Mouse (Mus musculus) kidney, adult 2 months (tissue): ENCODE data around the gene Dph7. TPM values are rescaled to one million over a fixed set of nuclear protein-coding genes. Genes with fewer than 3 reads are reported as not detected.
A peak's percentile ranks its signal among the peaks of the same experiment; 100 is the strongest.
"Not testable (repeated sequence)": the region's sequence is repeated elsewhere in the genome, so short reads cannot be mapped to it uniquely, and the experiment has no call there.

Source experiments
- DNase-seq: peaks from one replicate; pipeline ENCODE4 v3.0.0; 2021
- H3K27ac ChIP-seq: fragments of 200-500 bp; 2 replicates; pipeline ENCODE4 v1.5.1; 2012; ENCODE audit warnings: low read depth, low read length, control low read depth, inconsistent platforms; ENCODE audit not compliant: insufficient read depth
- H3K27me3 ChIP-seq: fragments of 200-500 bp; replicated peaks from 2 replicates; pipeline ENCODE4 v1.6.1; 2012; ENCODE audit warnings: mild to moderate bottlenecking, moderate library complexity, low read length, inconsistent platforms; ENCODE audit not compliant: control insufficient read depth, insufficient read depth
- H3K36me3 ChIP-seq: fragments of 200-500 bp; 2 replicates; pipeline ENCODE4 v1.6.1; 2012; ENCODE audit warnings: mild to moderate bottlenecking, moderate library complexity, low read length, inconsistent platforms; ENCODE audit not compliant: control insufficient read depth, insufficient read depth
- H3K4me1 ChIP-seq: fragments of 200-500 bp; 2 replicates; pipeline ENCODE4 v1.6.1; 2011; ENCODE audit warnings: low read length; ENCODE audit not compliant: control insufficient read depth, insufficient read depth
- H3K4me3 ChIP-seq: fragments of 200-500 bp; 2 replicates; pipeline ENCODE4 v1.5.1; 2011; ENCODE audit warnings: mild to moderate bottlenecking, low read depth, low read length, control low read depth; ENCODE audit not compliant: insufficient read depth
- CTCF ChIP-seq: fragments of 200-500 bp; conservative IDR thresholded peaks from 2 replicates; pipeline ENCODE4 v1.5.1; 2011; ENCODE audit warnings: low read depth, mild to moderate bottlenecking, control low read depth, low read length, moderate library complexity, mixed read lengths; ENCODE audit not compliant: insufficient read depth, insufficient read length
- POLR2A ChIP-seq: fragments of 200-500 bp; IDR thresholded peaks from one replicate; pipeline ENCODE4 v1.6.1; 2011; ENCODE audit warnings: low read depth, low read length, control low read depth
- WGBS: fragments of 180-500 bp; shearing (Covaris S2); methylation state at CpG from one replicate; pipeline ENCODE4 v1.1.7; 2018; 5-methylcytosine and 5-hydroxymethylcytosine counted together
- polyA plus RNA-seq: library from polyadenylated mRNA; depleted of rRNA; stranded (reverse); fragments of >200 nt; gene quantifications from 2 replicates; pipeline ENCODE4 v1.2.3, GENCODE M21; 2012

Dph7 gene
- polyA plus RNA-seq, 1 experiment: 13.0 TPM

DNA sequence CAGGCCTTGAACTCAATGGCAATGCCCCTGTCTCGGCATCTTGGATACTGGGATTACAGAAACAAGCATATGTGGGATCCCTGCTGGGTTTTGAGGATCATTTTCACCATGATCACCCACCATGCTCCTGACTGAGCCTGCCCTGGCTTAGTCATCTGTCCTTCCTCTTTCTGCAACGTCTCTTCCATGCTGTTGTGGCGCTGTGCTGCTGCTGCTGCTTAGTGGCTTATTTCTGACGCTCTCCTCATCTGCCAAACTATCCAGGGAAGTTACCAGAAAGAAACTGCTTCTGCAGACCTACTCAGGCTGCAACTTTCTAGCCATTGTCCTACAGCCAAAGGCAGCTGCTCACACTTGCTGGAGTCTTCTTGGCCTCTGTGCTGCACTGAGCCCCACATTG lies 8.2 kb downstream of the Dph7 start:
- no peak for DNase-seq
- Histone ChIP-seq H3K36me3 (no peaks in the 10 kb centered on the region), H3K4me3 (no peak overlapping the region), H3K27me3 (no peaks in the 10 kb centered on the region), H3K27ac (no peak overlapping the region), H3K4me1 (peaks cover 4% of the 10 kb centered on the region)
- TF ChIP-seq POLR2A (no peak), CTCF (no peak)
- 85% methylated on average over 4 of the region's 4 CpGs for WGBS

- DNase-seq, H3K4me1 ChIP-seq, H3K27me3 ChIP-seq, H3K36me3 ChIP-seq: not testable (repeated sequence)
- Histone ChIP-seq H3K4me3 (peak overlapping the region; percentile 86), H3K27ac (peak overlapping the region; percentile 70; the same call in 1 of the 2 replicates)
- under 1% methylated on average over 17 of the region's 17 CpGs for WGBS
Measured at GRCm38 (mm10) chr2:24974452-24974851, 12.3 kb downstream of the Dph7 start.

DNA sequence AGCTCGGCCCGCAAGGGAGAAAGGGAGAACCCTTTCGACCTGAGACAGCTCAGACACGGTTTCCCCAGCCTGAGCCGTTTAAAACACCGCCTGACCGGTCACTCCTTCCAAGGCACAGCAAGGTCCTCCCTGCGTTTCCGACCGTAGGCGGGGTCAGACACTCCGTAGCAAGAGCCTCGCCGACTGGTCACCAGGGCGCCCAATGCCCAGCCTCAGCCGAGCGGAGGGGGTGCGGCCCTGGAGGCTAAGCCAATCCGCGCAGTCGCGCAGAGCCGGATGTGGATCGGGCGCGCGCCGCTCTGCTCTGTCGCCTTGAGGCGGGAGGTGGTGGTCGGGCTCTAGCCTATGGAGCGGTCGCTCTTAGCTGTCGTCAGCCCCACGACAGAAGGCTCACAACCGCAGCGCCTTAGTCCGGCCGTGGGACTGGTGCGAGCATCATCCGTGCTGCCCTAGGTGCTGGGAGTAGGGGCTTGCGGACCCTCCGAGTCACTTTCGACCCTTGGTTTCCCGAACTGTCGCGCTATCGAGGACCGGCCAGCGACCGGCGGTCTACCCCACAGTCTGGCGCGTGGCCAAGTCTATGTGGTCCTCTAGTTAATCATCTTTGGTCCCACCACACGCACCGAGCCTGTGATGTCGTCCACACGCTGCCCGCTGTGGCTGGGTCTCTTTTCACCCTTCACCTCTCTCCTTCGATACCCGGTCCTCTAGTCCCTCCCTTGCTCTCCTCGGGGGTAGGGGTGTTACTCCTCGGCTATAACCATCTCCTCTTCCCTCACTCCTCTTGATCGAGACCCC lies 12.9 kb downstream of the Dph7 start, which contains the start of gene Mrpl41:
Gene Mrpl41 (minus strand): TSS at position 193 of the 798 bp plus-strand sequence.
- Histone ChIP-seq H3K4me1 (peaks cover 6% of the 10 kb centered on the region), H3K27me3 (no peaks in the 10 kb centered on the region), H3K36me3 (no peaks in the 10 kb centered on the region), H3K27ac (peak within 1 kb of the TSS; percentile 82), H3K4me3 (peak within 1 kb of the TSS; percentile 86)
- under 1% methylated on average over 64 of the region's 64 CpGs for WGBS
- peak; percentile 98 for DNase-seq
- TF ChIP-seq POLR2A: peak; percentile 66
- no peak for TF ChIP-seq CTCF

GRCm38 (mm10) chr2:24975704-24976297 lies 13.6 kb downstream of the Dph7 start, which contains the start of gene Pnpla7:
Pnpla7 (plus strand) TSS chr2:24976033.
- H3K27ac ChIP-seq: peak within 1 kb of the TSS; percentile 82
- no peaks in the 10 kb centered on the region for H3K27me3 ChIP-seq
- WGBS: under 1% methylated on average over 16 of the region's 16 CpGs
- peaks cover 6% of the 10 kb centered on the region for H3K4me1 ChIP-seq
- DNase-seq: peak; percentile 93
- no peaks in the 10 kb centered on the region for H3K36me3 ChIP-seq
- H3K4me3 ChIP-seq: peak within 1 kb of the TSS; percentile 86
- no peak for TF ChIP-seq CTCF
- TF ChIP-seq POLR2A: no peak

DNA sequence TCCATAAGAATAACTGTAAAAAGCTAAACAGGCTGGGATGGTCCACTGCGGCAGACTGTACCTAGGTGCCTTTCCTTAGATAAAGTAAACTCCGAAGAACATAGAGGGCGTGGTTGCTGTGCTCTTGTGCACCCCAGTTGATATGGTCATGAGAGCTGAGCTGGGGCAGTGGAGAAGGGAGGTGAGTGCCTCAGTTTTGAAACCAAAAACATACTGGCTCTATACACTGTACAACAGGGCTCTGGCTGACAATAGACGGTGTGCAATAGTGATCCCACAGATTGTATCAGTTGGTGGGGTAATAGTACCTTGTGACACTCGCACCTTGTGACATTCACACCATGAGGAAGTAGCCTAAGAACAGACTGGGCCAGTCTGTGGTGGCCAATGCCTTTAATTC lies 14.8 kb downstream of the Dph7 start:
- TF ChIP-seq CTCF (no peak), POLR2A (no peak)
- no peak overlapping the region for H3K4me3 ChIP-seq
- DNase-seq: no peak
- H3K36me3 ChIP-seq: no peaks in the 10 kb centered on the region
- 92% methylated on average over 5 of the region's 5 CpGs for WGBS
- no peaks in the 10 kb centered on the region for H3K27me3 ChIP-seq
- no peak overlapping the region for H3K27ac ChIP-seq
- H3K4me1 ChIP-seq: peaks cover 6% of the 10 kb centered on the region

GRCm38 (mm10) chr2:24987762-24988161 lies 25.6 kb downstream of the Dph7 start:
- H3K4me1 ChIP-seq: no peaks in the 10 kb centered on the region
- H3K4me3 ChIP-seq: no peak overlapping the region
- DNase-seq: no peak
- no peak overlapping the region for H3K27ac ChIP-seq
- H3K36me3 ChIP-seq: peaks cover 4% of the 10 kb centered on the region; the same call in 1 of the 2 replicates
- H3K27me3 ChIP-seq: no peaks in the 10 kb centered on the region
- TF ChIP-seq POLR2A (no peak), CTCF (no peak)
- WGBS: 53% methylated on average over 2 of the region's 2 CpGs

GRCm38 (mm10) chr2:24995332-24995731 lies 33.1 kb downstream of the Dph7 start:
- WGBS: 91% methylated on average over 6 of the region's 6 CpGs
- Histone ChIP-seq H3K27me3 (no peaks in the 10 kb centered on the region), H3K4me1 (no peaks in the 10 kb centered on the region), H3K36me3 (peaks cover 1% of the 10 kb centered on the region; the same call in 1 of the 2 replicates), H3K4me3 (no peak overlapping the region), H3K27ac (no peak overlapping the region)
- no peak for DNase-seq
- TF ChIP-seq POLR2A: no peak
- TF ChIP-seq CTCF: no peak
